Mouse (Mus musculus): Measurements from ENCODE around the gene Maml2.

The Maml2 gene

DNA sequence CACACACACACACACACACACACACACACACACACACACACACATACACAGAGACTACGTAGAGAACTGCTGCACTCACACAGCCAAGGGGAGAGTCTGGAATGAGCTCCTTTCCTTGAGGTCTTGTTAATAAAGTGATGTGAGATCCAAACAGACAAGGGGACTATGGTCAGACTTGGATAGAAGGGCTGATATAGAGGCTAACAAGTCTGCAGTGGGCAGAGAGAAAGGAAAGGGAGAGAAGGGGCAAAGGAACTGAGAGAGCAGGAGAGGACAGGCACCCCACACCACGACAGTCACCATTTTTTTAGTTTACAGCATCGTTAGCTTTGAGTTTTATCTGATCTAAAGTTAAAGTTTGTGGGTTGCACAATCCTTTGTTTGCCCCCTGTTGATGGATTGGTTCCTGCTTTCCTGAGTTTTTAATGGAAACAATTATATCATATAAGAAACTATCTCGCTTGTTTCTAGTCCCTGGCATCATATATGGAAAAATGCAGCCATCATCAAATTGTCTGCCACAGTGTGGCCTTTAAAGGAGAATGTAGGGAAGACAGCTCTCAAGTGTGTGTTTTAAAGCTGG is 149.0 kb downstream of the Maml2 start, which contains the start of gene Gm17571:
Gene Gm17571, minus strand, starts transcription at position 51 of the 583 bp plus-strand sequence.
- DNase-seq (ENCODE audit: low read depth), result peak; percentile 26

GRCm38 (mm10) chr9:13448716-13449115 is 151.0 kb downstream of the Maml2 start:
- no peak for DNase-seq (ENCODE audit: low read depth)

GRCm38 (mm10) chr9:13454651-13455123 is 156.9 kb downstream of the Maml2 start:
- DNase-seq (ENCODE audit: low read depth), result no peak

DNA sequence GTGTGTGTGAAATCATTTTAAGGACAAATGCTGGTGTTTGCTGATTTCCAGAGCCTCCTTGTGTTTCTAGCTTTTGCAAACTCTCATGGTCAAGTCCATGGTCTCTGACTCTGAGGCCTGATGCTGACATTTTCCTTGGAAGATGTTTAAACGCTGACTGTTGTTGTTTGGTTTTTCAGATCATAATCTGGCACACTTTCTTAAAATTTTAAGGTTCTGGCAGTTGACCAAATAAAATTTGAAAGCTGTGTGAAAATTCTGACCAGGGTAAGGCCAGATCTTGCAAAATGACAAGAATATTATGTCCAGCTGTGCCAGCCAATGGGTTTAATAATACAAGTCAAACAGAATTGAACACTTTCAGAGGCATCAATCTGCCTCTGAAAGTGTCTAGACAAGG is 157.5 kb downstream of the Maml2 start:
- DNase-seq (ENCODE audit: low read depth), result no peak

- DNase-seq (ENCODE audit: low read depth), result no peak
Measured at GRCm38 (mm10) chr9:13457774-13458173, 160.0 kb downstream of the Maml2 start.

GRCm38 (mm10) chr9:13459371-13459770 is 161.6 kb downstream of the Maml2 start:
- no peak for DNase-seq (ENCODE audit: low read depth)

- DNase-seq (ENCODE audit: low read depth), result no peak
Measured at GRCm38 (mm10) chr9:13460012-13460411, 162.3 kb downstream of the Maml2 start.

DNA sequence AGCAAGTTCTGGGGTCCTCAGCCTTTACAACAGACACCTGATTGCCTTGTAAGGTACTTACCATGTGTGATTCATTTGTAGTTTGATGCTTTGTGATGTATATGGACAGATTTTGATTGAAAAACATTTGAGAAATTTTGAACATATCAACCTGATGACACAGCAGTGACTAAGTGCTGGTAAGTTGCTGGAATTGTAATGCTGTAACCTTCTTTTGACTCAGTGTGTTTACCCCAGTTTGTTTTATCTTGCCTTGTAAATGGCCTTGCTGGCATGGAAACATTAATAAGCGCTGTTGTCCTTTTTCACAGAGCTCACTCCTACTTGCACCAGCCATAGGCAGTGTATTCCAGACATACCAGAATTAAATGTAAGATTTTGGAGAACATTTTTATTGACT is 163.2 kb downstream of the Maml2 start:
- no peak for DNase-seq (ENCODE audit: low read depth)

GRCm38 (mm10) chr9:13465358-13466020 is 167.7 kb downstream of the Maml2 start:
- peak; percentile 56 for DNase-seq (ENCODE audit: low read depth)

- peak; percentile 88 for DNase-seq (ENCODE audit: low read depth)
Measured at GRCm38 (mm10) chr9:13466351-13466750, 168.6 kb downstream of the Maml2 start.

DNA sequence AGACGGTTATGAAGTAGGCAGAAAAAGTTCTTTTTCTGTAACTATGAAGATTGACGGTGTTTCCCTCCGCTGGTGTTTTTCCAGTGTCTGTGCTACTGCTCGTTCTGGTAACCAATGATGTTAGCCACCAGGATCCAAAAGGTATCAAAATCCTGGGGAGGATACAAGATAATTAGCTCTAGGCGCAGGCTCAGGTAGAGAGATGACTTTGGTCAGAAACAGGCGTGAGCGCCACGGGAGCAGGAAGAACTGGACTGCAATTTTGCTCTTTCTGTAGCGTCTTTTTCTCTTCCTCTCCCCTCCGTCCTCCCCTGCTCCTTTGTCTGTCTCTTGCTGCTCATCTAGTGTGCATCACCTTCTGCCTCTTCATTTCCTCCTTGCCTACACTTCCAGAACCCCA is 169.1 kb downstream of the Maml2 start:
- DNase-seq (ENCODE audit: low read depth), result no peak

- DNase-seq (ENCODE audit: low read depth), result no peak
Measured at GRCm38 (mm10) chr9:13467745-13468144, 170.0 kb downstream of the Maml2 start.

- peak; percentile 45 for DNase-seq (ENCODE audit: low read depth)
Measured at GRCm38 (mm10) chr9:13468778-13469177, 171.0 kb downstream of the Maml2 start.

DNA sequence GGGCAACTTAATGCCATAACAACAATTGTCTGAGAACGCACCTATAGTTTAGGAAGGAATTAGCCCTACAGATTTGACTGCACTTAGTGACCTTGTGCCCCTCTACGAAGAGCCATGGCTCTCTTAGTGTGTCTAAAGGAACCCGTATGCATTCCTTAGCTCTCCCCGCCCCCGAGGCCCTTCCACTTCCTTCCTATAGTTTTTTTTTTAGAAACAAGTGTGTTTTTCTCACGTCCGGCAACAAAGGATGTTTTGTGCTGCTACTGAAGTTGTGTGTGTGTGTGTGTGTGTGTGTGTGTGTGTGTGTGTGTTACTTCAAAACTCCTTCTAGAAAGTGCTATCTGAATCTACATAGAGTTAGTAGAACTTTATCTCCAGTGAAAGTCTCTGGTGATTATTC is 172.3 kb downstream of the Maml2 start:
- peak; percentile 65 for DNase-seq (ENCODE audit: low read depth)

DNA sequence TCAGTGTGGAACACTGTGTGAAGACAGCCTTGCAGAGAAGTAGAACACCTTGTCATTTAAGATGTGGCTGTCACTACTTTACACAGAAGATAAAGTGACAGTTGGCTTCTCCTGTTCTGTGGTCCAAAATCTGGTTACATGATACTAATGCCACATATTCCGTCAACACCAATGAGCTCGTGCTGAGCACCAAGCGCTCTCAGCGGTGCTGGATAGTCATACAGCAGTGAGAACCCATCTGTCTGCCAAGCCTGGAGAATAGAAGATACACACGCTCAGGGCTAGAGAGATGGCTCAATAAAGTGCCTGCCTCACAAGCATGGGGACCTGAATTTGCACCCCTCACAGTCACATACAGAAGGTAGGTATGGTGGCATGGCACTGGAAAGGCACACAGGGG is 177.2 kb downstream of the Maml2 start:
- no peak for DNase-seq (ENCODE audit: low read depth)

DNA sequence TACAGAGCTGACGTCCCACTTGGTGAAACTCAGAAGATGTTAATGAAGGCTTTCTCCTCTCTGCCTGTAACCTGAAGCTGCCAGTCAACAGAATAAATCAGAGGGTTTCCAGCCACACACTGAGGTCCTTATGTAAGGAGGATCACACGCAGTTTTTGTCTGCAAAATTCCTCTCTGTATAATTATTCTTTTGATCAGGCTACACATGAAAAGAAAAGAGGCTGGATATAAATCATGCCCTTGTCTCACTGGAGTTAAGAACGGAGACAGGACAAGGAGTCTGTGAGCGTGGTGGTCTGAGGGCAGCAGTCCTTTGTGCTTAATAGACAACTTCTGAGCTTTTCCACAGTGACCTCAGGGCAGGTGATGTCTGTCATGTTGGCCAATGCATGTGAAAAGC is 181.5 kb downstream of the Maml2 start:
- no peak for DNase-seq (ENCODE audit: low read depth)

- no peak for DNase-seq (ENCODE audit: low read depth)
Measured at GRCm38 (mm10) chr9:13483199-13484068, 185.7 kb downstream of the Maml2 start.

DNA sequence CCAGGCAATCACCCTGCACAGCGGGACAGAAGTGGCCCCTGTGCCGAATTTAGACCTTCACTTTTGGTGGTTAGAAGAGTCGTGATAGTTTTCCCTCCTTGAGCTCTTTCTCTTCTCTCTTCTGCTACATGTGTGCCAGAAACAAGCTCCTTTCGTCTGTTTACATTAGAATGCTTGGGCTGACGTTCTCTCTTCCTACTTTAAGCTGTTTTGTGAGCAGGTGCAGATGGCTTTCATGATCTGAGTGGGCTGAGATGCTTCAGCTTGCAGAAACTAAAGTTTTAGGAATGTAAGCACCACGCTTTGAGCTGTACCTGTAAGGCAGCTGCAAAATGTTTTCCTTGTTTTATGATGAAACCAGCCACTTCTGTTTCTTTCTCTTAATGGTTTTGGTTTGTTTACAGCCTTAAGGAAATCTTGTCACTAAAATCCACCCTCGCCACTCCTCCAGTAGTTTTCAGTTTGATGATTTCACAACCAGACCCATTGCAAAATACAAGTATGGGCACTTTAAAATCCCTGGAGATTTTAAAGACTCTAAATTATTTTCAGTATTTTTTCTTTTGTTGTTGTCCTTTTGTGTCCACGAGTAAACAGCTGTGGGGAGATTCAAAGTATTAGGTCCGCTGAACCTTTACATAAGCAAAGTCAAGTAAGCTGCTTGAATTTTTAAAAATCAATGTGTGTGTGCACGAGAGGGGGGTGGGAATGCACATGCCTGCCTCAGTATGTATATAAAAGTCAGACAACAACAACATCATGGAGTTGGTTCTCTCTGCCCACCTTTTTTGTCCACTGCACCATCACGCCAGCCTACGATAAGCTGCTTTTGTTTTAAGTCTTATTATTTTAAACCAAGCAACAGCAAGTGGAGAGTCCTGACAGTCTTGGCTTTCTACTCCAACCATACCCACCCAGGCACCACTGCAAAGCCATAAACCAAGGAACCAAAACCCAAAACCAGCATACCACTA is 186.8 kb downstream of the Maml2 start:
- no peak for DNase-seq (ENCODE audit: low read depth)

- DNase-seq (ENCODE audit: low read depth), result no peak
Measured at GRCm38 (mm10) chr9:13485914-13486313, 188.2 kb downstream of the Maml2 start.

DNA sequence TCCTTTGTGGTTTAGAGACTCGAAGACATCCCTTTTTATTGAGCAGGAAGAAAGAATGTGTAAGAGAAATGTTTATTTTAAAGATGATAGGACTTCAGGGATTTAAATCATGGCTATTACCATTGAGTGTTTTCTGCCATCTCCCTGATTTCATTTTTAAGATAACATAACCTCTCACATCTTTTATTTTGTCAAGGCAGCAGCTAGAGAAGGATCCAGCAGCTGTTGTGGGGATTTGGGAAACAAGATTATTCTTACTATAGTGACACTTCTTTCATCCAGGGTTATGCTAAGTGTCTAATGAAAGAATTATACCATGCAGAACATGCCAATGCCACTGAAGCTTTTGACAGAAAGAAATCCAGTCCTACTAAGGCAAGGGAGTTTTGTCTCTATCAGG is 193.3 kb downstream of the Maml2 start:
- DNase-seq (ENCODE audit: low read depth), result no peak

- no peak for DNase-seq (ENCODE audit: low read depth)
Measured at GRCm38 (mm10) chr9:13491854-13492620, 194.3 kb downstream of the Maml2 start.

All from induced T-regulatory cell, adult 2 months (primary cell).